Mouse (Mus musculus) liver, embryonic 13.5 days (tissue): ENCODE data around the gene Selenov. TPM values are rescaled to one million over a fixed set of nuclear protein-coding genes. Genes with fewer than 3 reads are reported as not detected.

Experiments
- ATAC-seq: fragments of 200-750 bp; cut with Nextera tagmentation; 2 replicates; pipeline ENCODE4 v1.8.0; 2017; ENCODE audit warnings: low read depth, mild to moderate bottlenecking, moderate number of reproducible peaks, moderate library complexity
- DNase-seq: peaks from one replicate; pipeline ENCODE4 v3.0.0; 2022
- H3K27ac ChIP-seq: fragments of 300-500 bp; sonication (generic); 2 replicates; pipeline ENCODE4 v1.5.1; 2015; ENCODE audit warnings: moderate library complexity, mild to moderate bottlenecking, inconsistent platforms
- H3K27me3 ChIP-seq: fragments of 300-500 bp; sonication (generic); 2 replicates; pipeline ENCODE4 v1.6.1; 2015; ENCODE audit warnings: mild to moderate bottlenecking, inconsistent platforms
- H3K36me3 ChIP-seq: fragments of 300-500 bp; sonication (generic); 2 replicates; pipeline ENCODE4 v1.6.1; 2015; ENCODE audit warnings: mild to moderate bottlenecking, inconsistent platforms
- H3K4me1 ChIP-seq: fragments of 300-500 bp; sonication (generic); replicated peaks from 2 replicates; pipeline ENCODE4 v1.6.1; 2015; ENCODE audit warnings: inconsistent platforms
- H3K4me2 ChIP-seq: fragments of 300-500 bp; sonication (generic); 2 replicates; pipeline ENCODE4 v1.6.1; 2015; ENCODE audit warnings: inconsistent platforms, mild to moderate bottlenecking, moderate library complexity
- H3K4me3 ChIP-seq: fragments of 300-500 bp; sonication (generic); replicated peaks from 2 replicates; pipeline ENCODE4 v1.5.1; 2015; ENCODE audit warnings: mild to moderate bottlenecking, inconsistent platforms
- H3K9ac ChIP-seq: fragments of 300-500 bp; sonication (generic); 2 replicates; pipeline ENCODE4 v1.6.1; 2015; ENCODE audit warnings: mild to moderate bottlenecking, inconsistent platforms
- H3K9me3 ChIP-seq: fragments of 300-500 bp; sonication (generic); replicated peaks from 2 replicates; pipeline ENCODE4 v1.6.1; 2016; ENCODE audit warnings: inconsistent platforms
- WGBS: fragments of 180-500 bp; shearing (Covaris S2); methylation state at CpG from one replicate; pipeline ENCODE4 v1.1.7; 2015; ENCODE audit not compliant: insufficient replicate concordance; 5-methylcytosine and 5-hydroxymethylcytosine counted together
- polyA plus RNA-seq: library from polyadenylated mRNA; unstranded; fragments of >200 nt; fragmentation: Nextera tagmentation; extraction: Ambion mirVana; gene quantifications from 2 replicates; pipeline ENCODE4 v1.2.1, GENCODE M21; 2015

The Selenov gene
- polyA plus RNA-seq, 1 experiment from 2014 or later = not detected

DNA sequence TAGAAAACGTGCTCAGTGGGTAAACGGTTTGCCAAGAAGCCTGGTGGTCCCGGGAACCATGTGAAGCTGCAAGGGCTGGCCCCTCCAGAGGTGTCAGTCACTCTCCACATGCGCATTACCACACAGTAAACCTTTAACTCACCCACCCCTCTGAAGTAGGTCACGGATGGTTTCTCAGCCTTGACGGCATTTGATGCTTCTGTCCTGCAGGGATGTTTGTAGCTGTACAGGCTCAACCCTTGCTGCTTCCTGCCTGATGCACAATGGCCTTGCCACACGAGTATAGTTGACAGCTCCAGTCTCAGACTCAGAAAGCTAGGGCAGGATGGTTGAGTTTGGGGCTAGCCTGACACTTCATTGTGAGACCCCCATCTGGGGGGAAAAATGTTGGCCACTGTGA, 10.4 kb downstream of the Selenov start:
- H3K4me3 ChIP-seq = no peak overlapping the region
- H3K36me3 ChIP-seq = no peaks in the 10 kb centered on the region
- no peak for DNase-seq
- no peaks in the 10 kb centered on the region for H3K9me3 ChIP-seq
- peaks cover 9% of the 10 kb centered on the region for H3K4me1 ChIP-seq
- no peak for ATAC-seq
- H3K9ac ChIP-seq = no peak overlapping the region
- H3K27ac ChIP-seq = no peak overlapping the region
- H3K27me3 ChIP-seq = no peaks in the 10 kb centered on the region
- no peak overlapping the region for H3K4me2 ChIP-seq
- WGBS = 57% methylated on average over 7 of the region's 7 CpGs

DNA sequence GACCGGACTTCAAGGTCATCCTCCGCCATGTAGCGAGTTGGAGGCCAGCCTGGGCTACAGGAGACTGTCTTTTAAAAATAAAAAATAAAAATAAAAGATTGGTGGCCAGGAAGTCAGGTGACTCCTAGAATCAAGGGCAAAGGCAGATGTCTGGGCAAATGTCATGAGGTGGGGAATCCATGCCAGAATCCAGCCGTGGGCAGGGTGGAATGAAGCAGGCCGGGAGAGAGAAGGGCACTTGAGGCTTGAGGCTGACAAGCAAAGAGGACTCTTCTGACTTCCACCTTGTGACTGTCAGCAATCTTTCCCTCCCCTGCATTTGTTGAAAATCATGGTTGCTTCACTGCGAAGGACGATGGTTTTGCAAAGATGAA, 12.7 kb downstream of the Selenov start:
- WGBS = 93% methylated on average over 7 of the region's 7 CpGs
- no peak overlapping the region for H3K27ac ChIP-seq

DNA sequence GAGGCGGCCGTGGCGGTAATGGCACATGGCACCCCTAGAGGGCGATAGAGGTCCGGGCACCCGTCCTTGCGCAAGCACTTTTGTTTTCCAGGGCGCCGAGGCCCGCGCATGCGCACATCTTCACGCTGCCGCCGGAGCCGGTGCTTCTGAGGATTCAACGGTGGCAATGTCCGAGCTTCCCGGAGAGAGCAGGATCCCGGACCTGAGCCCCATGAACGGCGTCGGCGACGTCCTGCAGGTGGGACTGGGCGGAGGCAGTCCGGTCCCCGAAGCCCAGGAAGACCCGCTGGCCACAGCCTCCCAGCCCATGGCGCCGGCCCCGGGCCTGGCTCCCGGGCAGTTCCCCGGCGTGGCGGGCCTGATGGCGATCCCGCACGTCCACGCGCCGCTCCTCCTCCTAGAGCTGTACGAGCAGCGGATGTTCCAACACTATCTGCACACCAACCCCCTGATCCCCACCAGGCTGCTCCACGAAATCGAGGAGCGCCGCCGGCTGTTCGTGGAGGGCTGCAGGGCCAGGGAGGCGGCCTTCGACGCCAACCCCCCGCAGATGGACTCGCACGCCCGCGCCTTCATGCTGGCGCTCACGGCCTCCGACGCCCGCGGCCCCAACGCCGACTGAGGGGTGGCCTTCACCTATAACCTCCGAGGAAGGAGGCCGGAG, 13.2 kb downstream of the Selenov start, which contains the start of gene Eid2b:
Gene Eid2b (plus strand): TSS at position 125 of the 664 bp plus-strand sequence.
- WGBS = 4% methylated on average over 68 of the region's 68 CpGs
- DNase-seq (peak; percentile 90), ATAC-seq (peak; percentile 78)
- peak within 1 kb of the TSS; percentile 86 for H3K9ac ChIP-seq
- H3K4me2 ChIP-seq = peak within 1 kb of the TSS; percentile 92
- peak within 1 kb of the TSS; percentile 55 for H3K27ac ChIP-seq
- H3K36me3 ChIP-seq = no peaks in the 10 kb centered on the region
- H3K4me3 ChIP-seq = peak within 1 kb of the TSS; percentile 75
- no peaks in the 10 kb centered on the region for H3K27me3 ChIP-seq
- H3K9me3 ChIP-seq = no peaks in the 10 kb centered on the region
- peaks cover 9% of the 10 kb centered on the region for H3K4me1 ChIP-seq

More for the DNA sequence above, 12.7 kb downstream of the Selenov start:
- DNase-seq (no peak), ATAC-seq (no peak)
- Histone ChIP-seq H3K4me3 (peak overlapping the region; percentile 75), H3K9ac (peak overlapping the region; percentile 86), H3K4me2 (peak overlapping the region; percentile 92), H3K36me3 (no peaks in the 10 kb centered on the region), H3K27me3 (no peaks in the 10 kb centered on the region), H3K9me3 (no peaks in the 10 kb centered on the region), H3K4me1 (peaks cover 9% of the 10 kb centered on the region)

DNA sequence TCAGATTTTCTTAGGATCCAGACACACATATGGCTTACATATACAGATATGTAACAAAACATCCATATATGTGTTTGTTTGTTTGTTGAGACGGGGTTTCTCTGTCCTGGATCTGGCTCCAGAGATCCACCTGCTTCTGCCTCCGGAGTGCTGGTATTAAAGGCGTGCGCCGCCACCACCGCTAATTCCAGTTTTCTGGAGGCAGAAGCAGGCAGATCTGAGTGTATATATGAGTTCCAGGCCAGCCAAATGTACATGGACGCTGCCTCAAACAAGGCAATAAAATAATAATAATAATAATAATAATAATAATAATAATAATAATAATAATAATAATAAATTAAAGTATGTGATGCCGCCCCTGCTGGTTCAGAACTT, 13.8 kb downstream of the Selenov start:
- ATAC-seq (no peak), DNase-seq (no peak)
- H3K27ac ChIP-seq = no peak overlapping the region
- H3K4me2 ChIP-seq = no peak overlapping the region
- H3K36me3 ChIP-seq = no peaks in the 10 kb centered on the region
- no peak overlapping the region for H3K4me3 ChIP-seq
- H3K9me3 ChIP-seq = no peaks in the 10 kb centered on the region
- H3K27me3 ChIP-seq = no peaks in the 10 kb centered on the region
- H3K9ac ChIP-seq = no peak overlapping the region
- WGBS = 49% methylated on average over 8 of the region's 8 CpGs
- H3K4me1 ChIP-seq = peaks cover 9% of the 10 kb centered on the region

DNA sequence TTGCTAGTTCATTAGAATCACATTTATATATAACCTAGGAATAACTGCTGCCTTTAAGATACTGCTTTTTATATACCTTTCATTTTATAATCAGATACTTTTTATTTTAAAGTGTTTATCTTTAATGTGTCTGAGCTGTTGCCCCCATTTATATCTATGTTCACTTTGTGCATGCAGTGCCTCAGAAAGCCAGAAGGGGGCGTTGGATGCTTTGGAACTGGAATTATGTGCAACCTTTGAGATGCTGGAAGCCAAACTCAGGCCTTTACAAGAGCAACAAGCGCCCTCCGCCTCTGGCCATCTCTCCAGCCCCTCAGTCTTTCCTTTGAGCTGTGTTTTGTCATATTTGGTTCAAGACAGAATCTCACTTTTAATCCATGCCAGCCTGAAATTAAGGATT, 19.2 kb downstream of the Selenov start:
- H3K9me3 ChIP-seq = no peaks in the 10 kb centered on the region

DNA sequence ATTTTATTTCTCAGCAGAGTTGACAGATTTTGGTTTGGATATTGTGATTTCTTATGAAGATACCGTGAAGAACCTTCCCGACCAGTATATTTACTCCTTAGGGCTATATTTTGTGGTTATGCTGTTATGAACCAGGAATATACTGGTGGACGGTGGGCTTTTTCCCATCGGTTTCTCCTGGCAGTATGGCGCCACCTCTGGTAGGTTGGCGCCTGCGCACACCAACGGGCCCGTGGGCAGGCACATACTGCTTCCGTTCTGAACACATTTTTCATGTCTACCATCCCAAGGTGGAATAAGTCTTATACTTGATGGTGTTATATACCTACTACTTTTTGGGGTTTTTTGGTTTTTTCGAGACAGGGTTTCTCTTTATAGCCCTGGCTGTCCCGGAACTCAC, 21.6 kb downstream of the Selenov start:
- no peaks in the 10 kb centered on the region for H3K9me3 ChIP-seq

More for the DNA sequence above, 19.2 kb downstream of the Selenov start:
- Histone ChIP-seq H3K4me2 (no peak overlapping the region), H3K27ac (no peak overlapping the region), H3K9ac (no peak overlapping the region), H3K36me3 (no peaks in the 10 kb centered on the region), H3K4me1 (peaks cover 9% of the 10 kb centered on the region), H3K27me3 (peaks cover 24% of the 10 kb centered on the region), H3K4me3 (no peak overlapping the region)
- WGBS = 58% methylated on average over 3 of the region's 3 CpGs
- DNase-seq (no peak), ATAC-seq (no peak)

DNA sequence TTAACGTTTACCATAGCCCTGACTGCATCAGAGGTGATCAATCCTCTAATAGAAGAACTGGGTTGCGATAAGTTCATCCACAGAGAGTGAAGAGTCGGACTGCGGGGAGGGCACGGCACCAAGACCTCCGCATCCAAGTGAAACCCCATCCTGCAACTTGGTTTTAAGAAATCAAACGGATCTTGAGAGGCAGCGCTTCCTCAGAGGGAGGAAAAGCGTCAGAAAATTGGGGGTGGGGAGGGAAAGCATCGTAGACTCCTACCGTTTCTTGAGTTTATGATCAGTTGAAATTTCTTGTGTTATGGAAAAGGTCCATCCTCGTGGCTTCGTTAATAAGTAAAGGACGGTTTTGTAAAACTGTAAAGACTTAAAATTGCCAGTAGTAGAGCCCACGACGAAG, 22.4 kb downstream of the Selenov start:
- DNase-seq (no peak), ATAC-seq (no peak)
- Histone ChIP-seq H3K27ac (no peak overlapping the region), H3K4me1 (peaks cover 9% of the 10 kb centered on the region), H3K4me2 (peak overlapping the region; percentile 74), H3K27me3 (peaks cover 32% of the 10 kb centered on the region), H3K9ac (peak overlapping the region; percentile 73), H3K4me3 (peak overlapping the region; percentile 67), H3K36me3 (no peaks in the 10 kb centered on the region), H3K9me3 (no peaks in the 10 kb centered on the region)
- WGBS = 25% methylated on average over 16 of the region's 16 CpGs

More for the DNA sequence above, 21.6 kb downstream of the Selenov start:
- 76% methylated on average over 12 of the region's 12 CpGs for WGBS
- Histone ChIP-seq H3K27me3 (peaks cover 32% of the 10 kb centered on the region), H3K9ac (no peak overlapping the region), H3K4me3 (no peak overlapping the region), H3K4me1 (peaks cover 9% of the 10 kb centered on the region), H3K27ac (no peak overlapping the region), H3K4me2 (no peak overlapping the region), H3K36me3 (no peaks in the 10 kb centered on the region)
- ATAC-seq (no peak), DNase-seq (no peak)

DNA sequence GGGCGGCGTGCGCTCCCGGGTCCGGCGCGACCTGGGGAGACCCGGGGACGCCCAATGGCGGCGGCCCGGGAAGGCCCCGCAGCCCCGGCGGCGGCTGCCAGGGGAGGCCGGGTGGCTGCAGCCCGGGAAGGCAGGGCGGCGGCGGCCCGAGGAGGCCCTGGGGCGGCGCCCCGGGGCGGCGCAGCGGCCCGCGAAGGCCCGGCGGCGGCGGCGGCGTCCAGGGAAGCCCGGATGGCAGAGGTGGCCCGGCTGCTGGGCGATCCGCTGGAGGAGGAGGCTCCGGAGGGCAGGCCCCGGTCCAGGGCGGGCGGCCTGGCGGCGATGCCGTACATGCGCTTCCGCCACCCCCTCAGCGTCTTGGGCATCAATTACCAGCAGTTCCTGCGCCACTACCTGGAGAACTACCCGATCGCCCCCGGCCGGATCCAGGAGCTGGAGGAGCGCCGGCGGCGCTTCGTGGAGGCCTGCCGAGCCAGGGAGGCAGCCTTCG, 22.9 kb downstream of the Selenov start:
- ATAC-seq (peak; percentile 66), DNase-seq (peak; percentile 17)
- no peaks in the 10 kb centered on the region for H3K9me3 ChIP-seq
- peak overlapping the region; percentile 74 for H3K4me2 ChIP-seq
- under 1% methylated on average over 61 of the region's 62 CpGs for WGBS
- H3K4me1 ChIP-seq = peaks cover 9% of the 10 kb centered on the region
- H3K9ac ChIP-seq = peak overlapping the region; percentile 73
- no peak overlapping the region for H3K27ac ChIP-seq
- no peaks in the 10 kb centered on the region for H3K36me3 ChIP-seq
- H3K4me3 ChIP-seq = peak overlapping the region; percentile 67
- peaks cover 32% of the 10 kb centered on the region for H3K27me3 ChIP-seq

DNA sequence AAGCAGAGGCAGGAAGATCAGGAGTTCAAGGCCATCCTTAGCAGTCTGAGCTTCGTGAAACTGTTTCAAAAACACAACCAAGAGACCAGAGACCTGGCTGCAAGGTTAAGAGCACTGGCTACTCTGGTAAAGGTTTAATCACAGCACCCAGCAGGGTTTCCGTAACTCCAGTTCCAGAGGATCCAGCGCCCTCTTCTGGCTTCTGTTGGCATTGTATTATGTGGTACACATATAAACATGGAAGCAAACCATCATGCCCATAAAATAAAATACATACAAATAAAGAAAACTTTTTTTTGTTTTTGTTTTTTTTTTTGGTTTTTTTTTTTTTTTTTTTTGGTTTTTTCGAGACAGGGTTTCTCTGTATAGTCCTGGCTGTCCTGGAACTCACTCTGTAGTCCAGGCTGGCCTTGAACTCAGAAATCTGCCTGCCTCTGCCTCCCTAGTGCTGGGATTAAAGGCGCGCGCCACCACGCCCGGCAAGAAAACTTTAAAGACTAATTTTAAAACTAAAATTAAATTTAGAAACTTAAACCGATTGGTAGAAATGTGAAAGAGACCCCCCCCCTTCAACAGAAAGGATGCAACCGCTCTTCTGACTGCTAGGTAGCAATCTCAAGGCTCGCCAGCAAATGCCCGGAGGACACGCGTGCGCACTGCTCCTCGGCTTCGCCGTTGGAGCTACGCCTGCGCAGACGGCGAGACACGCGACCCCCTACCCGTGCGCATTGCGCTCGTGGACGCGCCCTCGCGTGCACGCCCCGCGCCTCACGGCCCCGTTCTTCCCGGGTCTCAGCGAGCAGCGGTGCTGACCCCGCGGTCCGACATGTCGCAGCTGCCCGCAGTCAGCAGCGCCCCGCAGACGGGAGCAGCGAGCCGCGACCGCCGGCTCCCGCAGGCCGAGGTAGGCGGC, 23.6 kb downstream of the Selenov start, which contains the start of gene Eid2:
Gene Eid2 (plus strand): TSS at position 753 of the 913 bp plus-strand sequence.
- H3K4me1 ChIP-seq = peaks cover 9% of the 10 kb centered on the region
- DNase-seq = peak; percentile 48
- peak within 1 kb of the TSS; percentile 67 for H3K4me3 ChIP-seq
- ATAC-seq = peak; percentile 55
- no peak within 1 kb of the TSS for H3K27ac ChIP-seq
- WGBS = 6% methylated on average over 57 of the region's 57 CpGs
- H3K36me3 ChIP-seq = no peaks in the 10 kb centered on the region
- peak within 1 kb of the TSS; percentile 74 for H3K4me2 ChIP-seq
- H3K27me3 ChIP-seq = peaks cover 32% of the 10 kb centered on the region
- H3K9me3 ChIP-seq = no peaks in the 10 kb centered on the region
- H3K9ac ChIP-seq = peak within 1 kb of the TSS; percentile 73

DNA sequence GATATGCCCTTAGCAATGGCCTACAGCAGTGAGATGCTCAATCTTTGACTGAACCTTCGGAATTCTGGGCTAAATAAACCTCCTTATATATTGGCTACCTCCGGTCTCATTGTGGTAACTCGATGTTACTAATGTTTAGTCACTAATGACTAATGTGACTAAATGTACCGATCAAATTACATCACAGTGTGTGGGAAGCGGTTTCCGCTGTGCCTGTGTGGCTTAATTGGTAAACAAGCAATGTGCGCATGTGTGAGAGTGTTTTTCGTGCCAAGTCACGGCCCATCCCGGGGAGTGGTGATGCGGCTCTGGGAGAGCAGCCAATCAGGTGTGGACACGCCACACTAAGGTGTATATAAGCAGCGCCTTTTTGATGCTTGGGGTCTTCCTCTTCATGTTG, 25.6 kb downstream of the Selenov start:
- Histone ChIP-seq H3K4me3 (no peak overlapping the region), H3K36me3 (no peaks in the 10 kb centered on the region), H3K4me1 (peaks cover 9% of the 10 kb centered on the region), H3K27me3 (peaks cover 32% of the 10 kb centered on the region), H3K27ac (no peak overlapping the region), H3K9ac (no peak overlapping the region), H3K9me3 (no peaks in the 10 kb centered on the region), H3K4me2 (no peak overlapping the region)
- ATAC-seq (no peak), DNase-seq (no peak)
- WGBS = 74% methylated on average over 13 of the region's 13 CpGs

DNA sequence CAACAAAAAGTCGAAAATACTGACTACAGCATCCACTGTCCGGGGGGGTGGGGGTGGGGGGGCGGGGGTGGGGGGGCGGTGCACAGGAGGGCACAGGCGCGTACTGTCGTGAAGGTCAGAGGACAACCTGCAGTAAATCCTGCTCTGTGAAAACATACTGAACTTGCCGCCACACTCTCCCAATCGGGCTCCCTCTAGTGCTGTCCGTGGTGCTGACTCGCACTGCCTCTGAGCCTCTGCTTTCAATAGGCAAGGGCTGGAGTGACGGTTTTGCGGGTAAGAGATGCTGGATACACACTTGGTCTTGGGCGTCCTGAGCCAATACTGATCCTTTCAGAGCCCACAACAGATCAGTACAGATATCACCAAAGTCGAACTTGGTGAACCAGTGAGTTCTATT, 27.2 kb downstream of the Selenov start:
- H3K4me2 ChIP-seq = no peak overlapping the region
- WGBS = 6% methylated on average over 14 of the region's 15 CpGs
- H3K4me1 ChIP-seq = peaks cover 9% of the 10 kb centered on the region
- no peak overlapping the region for H3K9ac ChIP-seq
- ATAC-seq (peak; percentile 29; the same call in 1 of the 2 replicates), DNase-seq (peak; percentile 44)
- no peak overlapping the region for H3K27ac ChIP-seq
- H3K36me3 ChIP-seq = no peaks in the 10 kb centered on the region
- no peak overlapping the region for H3K4me3 ChIP-seq
- H3K27me3 ChIP-seq = peaks cover 26% of the 10 kb centered on the region
- no peaks in the 10 kb centered on the region for H3K9me3 ChIP-seq
